Mouse (Mus musculus) mouse trophoblast stem cell (cell line): ENCODE results near the gene Glud1.
"Not testable (repeated sequence)": the region's sequence is repeated elsewhere in the genome, so short reads cannot be mapped to it uniquely, and the experiment has no call there.

Experiments
- in situ Hi-C, 2 experiments: fragments of 300-500 bp; cut with MseI, MboI; formaldehyde crosslinking; loops; 2 replicates in 1 of 2; 3 replicates in 1 of 2; pipeline ENCODE4 v1.15.1; 2025

Glud1 gene

DNA sequence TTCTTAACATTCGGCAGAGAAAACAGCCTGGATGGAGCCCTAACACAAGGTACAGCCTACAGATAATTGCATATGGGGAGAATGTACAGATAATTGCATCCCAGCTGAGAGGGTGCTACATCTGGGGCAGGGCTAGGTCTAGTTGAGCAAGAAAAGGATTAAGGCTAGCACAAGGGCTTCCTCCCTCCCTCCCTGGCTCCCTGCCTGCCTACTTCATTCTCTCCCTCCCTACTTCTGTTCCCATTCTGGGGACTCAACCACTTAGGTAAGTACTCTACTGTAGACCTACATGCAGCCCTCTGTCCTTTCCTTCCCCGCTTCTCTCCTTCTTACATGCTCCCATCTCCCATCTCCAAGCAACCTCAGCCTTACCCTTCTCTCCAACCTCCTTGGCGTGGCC, 42.8 kb downstream of the Glud1 start:
- in situ Hi-C loops, result no loop called here

DNA sequence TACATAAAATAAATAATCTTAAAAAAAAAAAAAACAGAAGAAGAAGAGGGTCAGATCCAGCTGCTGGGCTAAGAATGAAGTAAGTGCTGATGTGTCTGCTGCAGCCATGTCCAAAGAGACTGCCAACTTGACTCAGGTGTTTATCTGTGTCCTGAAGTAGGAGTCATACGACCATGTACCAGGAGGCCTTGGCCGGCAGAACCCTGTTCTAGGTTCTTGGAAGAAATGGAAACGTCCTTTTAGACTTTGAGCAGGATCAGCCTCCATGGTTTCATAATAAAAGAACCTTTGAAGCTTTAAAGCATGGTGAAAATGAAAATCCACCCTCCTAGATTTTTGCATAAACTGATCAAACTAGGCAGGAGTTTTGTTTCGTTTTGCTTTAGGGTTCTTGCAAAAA, 43.9 kb downstream of the Glud1 start:
- in situ Hi-C loops, result no loop called here

DNA sequence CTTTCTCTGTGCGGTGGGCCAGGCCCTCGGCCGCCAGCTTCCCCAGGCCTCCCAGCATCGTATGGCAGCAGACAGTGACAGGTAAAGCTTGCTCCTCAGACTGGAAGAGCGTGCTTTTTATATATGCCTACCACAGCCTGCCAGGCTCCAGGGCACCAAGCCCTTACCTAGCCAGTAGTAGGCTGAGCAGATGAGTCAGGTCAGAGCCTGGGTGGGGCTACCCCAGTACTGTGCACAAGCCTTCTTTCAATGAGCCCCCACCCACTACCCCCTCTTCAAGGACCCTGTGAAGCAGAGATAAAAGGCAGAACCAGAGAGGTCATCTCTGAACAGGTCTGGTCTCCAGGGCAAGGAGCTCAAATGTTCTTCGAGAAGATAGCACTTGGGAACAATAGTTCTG, 44.8 kb downstream of the Glud1 start, which contains the start of gene Fam25c:
Gene Fam25c (minus strand): TSS at position 133 of the 400 bp plus-strand sequence.
- in situ Hi-C loops, result no loop called here

DNA sequence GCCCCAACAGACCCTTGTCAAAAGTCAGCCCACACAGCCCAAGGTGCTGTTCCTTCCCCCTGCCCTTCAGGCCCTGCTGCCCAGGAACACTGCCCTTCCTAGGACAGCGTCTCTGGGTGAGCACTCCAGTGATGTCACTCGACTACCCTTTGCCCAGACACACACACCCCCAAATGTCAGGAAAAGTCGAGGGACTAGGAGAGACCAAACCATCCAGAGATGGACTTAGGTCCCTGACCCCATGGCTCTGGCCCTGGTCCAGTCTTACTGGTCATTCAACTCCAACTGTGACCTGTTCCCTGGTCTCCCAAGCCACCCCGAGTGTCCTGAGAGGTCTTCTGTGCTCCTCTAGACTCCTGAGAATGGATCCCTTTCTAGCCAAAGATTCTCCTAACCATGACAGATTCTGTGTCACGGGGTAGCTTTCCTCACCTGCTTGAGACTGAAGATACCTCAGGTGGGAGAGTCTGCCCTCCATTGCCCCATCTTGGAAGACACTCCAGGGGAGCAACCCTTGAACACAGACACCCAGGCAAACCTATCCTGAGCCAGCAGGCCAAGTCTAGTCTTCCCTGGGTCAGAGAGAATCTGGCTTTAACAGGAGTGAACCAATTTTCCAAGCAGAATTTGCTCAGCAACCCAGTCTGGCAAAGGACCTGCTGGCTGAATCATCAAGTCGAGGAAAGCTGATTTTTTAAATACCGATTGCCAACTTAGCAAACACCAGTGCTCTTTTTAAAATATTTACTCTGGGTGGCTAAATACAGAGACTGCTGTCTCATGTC, 47.3 kb downstream of the Glud1 start:
- in situ Hi-C loops, result no loop called here

DNA sequence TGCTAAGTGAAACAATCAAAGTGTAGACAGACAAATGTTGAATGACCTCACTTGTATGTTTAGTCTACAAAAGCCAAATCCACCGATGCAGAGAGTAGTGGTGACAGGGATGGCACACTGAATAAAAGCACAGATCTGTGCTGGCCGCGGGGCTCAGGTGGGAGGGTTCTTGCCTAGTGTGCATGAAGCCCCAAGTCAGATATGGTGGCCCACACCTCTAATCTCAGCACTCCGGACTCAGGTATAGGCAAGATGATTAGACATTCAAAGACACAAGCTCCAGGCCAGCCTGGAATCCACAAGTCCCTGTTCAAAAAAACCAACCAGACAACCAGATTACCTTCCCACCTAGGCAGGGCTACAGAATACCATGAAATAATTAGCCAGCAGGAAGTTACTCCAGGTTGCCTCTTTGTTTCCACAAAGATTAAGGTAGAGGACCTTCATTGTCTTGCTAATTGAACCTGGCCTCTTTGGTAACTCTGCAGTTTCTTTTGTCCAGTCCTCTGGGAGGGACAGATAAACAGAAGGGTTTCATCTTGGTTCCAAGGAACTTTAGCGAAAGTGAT, 49.2 kb downstream of the Glud1 start:
- in situ Hi-C loops, result no loop called here

DNA sequence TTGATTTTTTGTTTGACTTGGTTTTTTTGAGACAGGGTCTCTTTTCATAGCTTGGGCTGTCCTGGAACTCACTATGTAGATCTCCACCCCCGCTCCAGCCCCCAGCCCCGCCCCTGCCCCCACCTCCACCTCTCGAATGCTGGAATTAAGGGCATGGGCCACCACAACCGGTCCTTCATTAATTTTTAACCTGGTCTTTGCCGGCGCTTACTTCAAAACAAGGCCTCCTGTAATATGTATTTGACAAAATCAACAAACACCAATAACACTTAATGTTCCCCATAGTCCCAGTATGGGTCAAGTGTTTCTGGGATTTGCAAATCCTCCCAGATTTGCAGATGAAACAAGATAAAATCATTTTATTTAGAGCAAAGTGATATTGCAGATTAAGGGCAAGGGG, 49.7 kb downstream of the Glud1 start:
- in situ Hi-C loops, result no loop called here

DNA sequence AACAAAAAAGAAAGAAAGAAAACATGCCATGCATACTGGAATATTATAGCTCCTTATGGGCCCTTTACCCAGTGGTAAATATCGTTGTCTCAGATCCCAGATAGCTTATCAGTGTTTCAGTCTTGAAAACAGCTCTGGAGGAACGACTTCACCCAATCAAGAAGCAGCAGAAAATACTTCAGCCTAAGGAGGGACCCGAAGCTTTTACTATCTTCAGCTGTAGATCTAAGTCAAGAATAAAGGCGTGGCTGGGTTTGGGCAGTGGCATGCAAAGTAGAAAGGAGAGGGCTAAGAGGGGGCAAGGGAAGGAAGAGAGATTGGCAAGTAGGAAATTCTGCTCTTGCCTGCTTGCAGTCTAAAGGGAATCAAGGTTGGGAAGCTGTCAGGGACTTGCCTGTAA, 51.6 kb downstream of the Glud1 start:
- in situ Hi-C loops, result no loop called here

DNA sequence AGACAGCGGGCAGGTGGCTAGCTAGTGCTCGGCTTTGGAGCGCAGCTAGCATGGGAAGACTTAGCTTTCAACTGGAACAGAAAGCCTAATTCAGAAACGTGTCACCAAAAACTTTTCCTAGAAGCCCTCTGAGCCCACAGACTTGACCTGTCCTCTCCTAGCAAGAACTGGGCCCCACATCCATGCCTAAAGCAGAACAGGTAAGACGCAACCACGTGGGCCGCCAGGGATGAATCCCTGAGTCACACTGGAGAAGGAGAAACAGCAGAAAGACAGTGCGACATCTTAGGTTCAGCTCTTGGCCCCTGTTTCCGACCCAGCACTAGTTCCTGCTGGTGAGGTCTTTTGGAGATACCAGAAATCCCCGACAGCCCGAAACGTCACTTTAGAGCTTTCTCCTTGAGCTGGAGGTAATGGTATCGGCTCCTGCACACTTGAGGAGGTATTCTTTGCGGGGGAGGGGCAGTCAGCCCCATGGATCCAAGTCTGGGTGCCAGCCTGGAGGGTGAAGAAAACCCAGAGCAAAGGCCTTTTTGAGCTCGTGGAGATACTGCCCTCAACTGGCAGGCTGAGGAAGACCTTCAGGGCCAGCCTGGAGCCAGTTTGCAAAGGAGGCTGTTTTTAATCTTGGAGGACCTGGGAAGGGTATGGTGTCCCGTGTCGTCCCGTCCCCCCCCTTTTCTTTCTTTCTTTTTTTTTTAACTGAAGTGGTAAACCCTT, 52.4 kb downstream of the Glud1 start:
- in situ Hi-C loops, result no loop called here

DNA sequence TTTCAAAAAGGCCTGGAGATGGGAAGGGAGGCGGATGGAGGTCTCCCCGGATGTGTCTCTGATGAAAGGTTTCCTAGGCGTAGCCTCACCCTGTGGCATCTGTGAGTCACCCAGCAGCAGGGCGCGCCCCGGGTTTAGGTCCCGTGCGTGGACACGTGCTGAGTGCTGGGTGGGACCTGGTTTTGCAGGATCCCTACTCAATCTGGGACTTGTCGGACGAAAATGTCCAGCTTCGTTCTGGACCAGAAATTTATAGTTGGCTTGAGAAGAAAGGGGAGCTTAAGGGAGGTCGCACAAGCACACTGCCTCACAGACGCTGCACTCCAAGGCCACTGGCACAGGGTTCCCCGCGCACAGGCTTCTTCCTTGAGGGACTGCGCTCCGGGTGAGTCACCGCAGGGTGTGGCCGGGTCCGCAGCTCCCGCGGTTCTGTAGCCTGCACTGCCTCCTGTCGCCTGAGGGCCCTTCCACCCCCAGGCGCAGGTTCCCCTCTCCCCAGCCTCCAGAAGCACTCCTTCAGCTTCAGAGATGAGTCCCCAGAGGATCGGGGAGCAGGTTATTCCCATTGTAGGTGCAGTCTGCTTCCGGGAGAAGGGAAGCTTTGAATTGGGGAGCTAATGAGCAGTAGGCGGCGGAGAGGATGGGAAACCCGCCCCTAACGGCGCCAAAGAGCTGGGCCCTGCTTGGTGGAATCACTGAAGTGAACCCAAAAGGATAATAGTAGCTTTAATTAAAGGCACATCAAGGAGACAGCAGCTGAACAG, 53.1 kb downstream of the Glud1 start:
- in situ Hi-C loops, result no loop called here

DNA sequence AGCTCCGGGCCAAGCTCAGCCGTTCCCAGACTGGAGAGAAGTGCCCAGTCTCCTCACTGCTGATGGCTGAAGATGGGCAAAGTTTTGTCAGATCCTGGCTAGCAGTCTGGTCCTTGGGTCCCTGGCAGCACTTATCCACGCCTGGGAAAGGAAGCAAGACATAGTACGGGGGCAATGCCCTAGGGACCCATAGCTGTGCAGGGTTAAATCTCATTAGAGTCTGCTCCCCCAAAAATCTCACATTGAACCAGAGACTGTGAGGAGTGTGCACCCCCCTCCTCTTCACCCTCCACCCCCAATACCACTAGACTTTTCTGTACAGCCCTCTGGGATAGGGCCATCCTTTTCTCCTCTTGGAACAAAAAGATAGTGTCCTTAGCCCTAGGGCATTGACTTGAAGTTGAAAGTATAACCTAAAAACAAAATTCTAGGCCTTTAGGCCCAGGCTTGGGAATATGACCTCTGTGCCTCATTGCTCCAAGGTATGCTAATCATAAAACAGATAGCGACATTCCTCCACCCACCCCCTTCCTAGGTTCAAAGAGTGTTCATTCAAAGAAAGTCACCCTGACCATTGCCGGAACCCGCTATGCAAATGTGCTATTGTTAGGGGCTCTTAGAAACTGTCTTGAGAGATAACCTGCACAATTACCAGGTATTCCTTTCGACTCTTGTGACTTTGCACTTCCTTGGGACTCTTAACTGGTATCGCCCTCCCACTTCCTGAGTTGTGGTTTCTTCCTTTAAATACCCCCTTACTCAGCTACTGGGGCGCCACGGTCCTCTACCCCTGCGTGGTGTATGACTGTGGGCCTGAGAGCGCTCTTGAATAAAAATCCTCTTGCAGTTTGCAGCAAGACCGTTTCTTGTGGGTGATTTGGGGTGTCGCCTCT, 54.0 kb downstream of the Glud1 start:
- in situ Hi-C loops, result not testable (repeated sequence)

DNA sequence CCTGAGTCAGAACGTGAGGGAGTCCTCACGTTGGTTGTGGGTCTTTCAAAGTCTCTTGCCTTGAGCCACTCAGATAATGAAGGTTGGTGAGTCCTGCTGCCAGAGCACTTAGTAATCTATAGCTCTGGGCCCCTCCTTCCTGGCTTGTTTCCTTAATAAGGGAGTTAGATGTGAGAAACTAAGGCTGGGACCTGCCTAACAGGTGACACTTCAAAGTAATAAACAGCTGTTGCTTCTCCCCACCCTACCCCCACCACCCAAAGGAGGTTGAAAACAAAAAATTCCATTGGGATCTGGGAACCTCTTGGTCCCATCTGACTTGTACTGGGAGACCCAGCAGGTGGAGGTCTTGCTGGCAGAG, 54.6 kb downstream of the Glud1 start:
- in situ Hi-C loops, result no loop called here

DNA sequence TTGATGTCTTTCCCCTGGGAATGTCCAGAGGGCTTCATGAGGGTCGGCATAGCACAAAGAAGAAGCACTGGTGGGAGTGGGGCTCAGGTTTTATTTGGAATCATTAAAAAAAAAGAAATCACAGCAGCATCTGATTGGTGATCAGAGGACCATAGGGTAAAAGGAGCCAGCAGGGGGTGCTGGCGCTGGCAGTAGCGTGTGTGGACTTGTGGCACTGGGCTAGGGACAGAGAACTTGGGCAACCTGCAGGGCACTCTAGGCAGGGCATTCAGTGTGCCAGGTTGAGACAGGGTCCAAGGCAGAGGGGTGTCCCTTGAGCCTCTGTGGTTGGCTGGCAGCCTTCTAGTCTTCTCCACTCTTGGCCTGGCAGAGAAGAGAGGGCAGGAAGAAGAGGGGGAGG, 59.7 kb downstream of the Glud1 start:
- in situ Hi-C loops, result no loop called here

DNA sequence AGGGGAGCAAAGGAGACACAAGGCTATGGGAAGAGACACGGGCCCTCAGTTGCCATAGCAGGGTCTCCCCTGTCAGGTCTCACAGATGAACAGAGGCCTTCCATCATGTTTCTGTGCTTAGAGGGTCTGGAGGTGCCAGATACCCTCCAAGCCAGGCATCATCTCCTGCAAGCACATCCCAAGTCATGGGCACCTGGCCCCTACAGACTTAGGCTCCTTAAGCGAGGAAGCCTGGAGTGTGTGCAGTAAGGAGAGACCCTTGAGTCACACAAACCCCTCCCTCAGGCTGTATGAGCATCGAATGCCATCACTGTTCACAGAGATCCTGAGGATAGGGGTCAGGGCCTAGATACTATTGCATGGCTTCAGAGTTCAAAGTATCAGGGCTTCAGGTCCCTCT, 60.4 kb downstream of the Glud1 start:
- in situ Hi-C loops, result no loop called here

DNA sequence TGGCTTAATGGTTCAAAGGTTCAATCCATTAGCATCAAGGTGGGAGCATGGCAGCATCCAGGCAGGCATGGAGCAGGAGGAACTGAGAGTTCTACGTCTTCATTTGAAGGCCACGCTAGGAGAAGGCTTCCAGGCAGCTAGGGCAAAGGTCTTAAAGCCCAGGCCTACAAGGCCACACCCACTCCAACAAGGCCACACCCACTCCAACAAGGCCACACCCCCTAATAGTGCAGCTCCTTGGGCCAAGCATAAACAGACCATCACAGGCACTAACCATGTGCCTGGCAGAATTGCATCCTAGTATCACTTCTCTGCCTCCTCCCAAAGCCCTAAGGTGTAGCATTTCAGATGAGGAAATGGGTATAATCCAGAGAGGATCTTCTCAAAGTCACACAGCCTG, 61.2 kb downstream of the Glud1 start:
- in situ Hi-C loops, result no loop called here

DNA sequence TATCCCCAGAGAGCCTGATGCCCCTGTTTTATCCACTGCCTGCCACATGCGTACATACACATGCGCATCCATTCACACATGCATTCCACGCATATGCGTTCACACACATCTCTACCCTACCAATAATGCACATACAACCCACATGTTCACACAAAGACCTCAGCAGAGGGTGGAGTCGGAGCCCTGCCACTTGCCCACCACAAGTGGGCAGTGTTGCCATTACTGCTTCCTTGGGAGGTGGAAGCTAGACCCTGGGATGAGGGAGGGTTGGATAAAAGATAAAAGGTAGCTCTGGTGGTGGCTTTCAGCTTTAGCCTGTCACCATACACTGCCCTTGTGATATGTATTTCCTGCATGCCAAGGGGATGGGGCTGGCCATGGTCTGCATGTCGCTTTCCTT, 62.1 kb downstream of the Glud1 start:
- in situ Hi-C loops, result no loop called here

DNA sequence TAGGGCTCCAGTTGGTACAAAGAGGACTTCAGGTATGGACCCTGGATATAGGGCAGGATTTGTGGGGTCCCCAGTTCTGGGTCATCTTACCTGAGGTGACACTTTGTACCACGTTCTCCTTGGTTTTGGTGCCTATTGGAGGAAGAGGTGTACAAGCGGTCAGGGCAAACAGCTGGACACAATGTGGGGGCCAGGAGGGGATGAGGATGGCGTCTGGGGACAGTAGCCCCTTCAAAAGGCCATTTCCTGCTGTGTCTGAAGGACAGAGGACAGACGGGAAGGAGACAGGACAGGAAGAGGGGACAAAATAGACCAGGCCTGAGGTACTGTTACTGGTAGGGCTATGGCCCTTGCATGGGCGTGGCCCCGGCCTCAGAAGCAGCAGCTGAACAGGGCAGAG, 63.1 kb downstream of the Glud1 start:
- in situ Hi-C loops, result no loop called here

DNA sequence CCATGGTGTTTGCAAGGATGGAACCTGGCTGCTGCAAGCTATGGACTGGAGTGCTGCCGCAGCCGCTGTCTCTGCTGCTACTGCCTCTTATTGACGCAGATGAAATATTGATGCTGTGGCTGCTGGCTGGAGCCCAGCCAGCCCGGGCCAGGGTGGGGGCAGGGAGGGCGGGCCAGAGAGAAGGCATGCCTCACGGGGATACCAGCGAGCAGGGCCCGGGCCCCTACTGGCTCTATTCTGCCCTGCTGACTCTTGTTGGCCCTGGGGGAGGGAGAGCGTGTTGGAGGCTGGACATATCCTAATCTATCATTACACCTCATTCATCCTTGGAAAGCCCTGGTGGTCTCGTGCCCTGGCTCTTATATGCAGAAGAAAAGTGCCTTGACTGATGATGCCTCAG, 64.0 kb downstream of the Glud1 start, which contains the start of gene Sncg:
Gene Sncg (minus strand): TSS at position 213 of the 400 bp plus-strand sequence.
- in situ Hi-C loops, result no loop called here

DNA sequence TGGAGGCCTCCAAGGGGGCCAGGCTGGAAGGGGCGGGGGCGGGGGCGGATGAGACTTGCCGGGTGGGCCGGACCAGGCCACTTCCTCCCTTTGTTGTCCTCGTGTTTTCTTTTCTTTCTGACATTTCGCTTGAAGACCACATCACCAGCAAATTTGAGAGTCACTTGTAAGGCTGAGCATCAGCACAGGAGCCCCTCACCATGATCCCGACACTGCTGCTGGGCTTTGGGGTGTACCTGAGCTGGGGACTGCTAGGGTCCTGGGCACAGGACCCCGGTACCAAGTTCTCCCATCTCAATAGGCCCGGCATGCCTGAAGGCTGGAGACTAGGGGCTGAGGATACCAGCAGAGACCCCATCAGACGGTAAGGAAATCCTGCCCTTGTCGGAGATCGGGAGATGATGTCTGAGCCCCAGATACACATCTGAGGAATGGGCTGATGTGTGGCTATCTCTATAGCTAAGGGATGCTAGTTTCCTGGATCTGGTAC, 64.9 kb downstream of the Glud1 start, which contains the start of gene Mmrn2:
Gene Mmrn2 (plus strand): TSS at position 51 of the 490 bp plus-strand sequence.
- in situ Hi-C loops, result no loop called here

DNA sequence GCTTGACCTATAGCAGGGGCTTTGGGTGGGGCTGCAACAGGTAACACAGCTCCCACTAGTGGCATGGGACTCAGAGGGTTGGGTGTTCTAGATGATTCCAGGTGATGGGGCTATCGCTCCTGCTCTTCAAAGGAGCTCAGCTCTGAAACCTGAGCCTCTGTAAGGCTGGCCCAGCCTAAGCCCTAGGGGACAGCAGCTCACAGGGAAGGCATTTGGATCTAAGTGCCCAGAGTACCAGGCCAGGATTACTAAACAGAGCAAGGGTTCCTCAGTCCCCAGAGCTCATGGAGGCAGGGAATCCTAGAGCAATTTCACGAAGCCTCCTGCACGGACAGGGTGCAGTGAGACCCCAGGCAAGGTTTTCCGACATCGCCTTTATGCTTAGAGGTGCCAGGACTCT, 65.4 kb downstream of the Glud1 start:
- in situ Hi-C loops, result no loop called here

DNA sequence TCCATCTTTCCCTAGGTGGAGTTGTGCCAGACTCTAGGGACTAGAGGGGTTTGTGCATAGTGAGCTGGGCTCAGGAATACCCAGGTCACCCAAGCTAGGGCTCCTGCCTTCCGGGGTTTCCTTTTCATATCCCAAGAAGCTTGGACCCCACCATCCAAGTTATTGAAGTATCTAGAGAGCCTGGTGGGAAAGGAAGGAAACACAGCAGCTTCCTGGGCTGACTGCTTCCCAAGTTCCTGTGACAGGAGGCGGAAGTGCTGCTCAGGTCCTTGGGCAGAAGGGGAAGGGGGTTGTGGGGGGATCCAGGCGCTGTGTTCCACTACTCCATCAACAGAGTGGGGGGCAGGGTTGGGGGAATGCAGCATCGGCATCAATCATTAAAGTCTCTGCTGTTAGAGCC, 66.6 kb downstream of the Glud1 start:
- in situ Hi-C loops, result no loop called here
